Comparison of ENCODE assay signal across 9 mouse cellular contexts in the genomic region with DNA sequence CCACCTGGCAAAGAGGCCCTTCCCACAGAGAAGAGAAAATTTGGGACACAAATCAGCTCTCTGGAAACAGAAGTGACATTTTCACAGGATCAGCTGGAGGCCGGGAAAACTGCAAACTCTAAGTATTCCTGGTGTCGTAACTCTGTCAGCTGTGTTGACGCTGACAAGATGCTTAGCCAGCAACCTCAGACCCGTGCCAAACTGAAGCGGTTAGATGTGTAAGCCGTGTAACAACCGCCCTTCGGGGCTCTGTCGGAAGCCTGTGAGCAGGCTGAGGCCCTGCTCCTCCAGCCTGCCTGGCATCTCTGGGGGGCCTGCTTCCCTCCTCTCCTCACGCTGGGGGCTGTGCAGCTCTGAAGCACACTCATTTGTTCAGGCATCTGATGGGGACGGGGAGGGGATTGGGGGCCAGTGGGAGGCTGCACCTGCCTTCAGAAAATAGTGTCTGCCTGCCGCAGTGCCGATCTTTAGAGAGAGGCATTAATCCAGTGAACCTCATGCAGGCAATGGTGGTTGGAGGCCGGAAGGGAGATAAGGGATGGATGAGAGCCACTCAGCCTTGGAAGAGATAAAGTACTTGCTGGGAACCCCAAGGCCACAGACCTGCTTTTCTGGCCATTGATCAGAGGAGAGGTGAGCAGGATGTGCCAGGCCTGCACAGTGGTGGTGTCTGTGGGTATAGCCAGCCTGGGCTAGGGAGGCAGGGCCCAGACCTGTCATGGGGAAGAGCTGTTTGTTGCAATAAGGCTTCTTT.
DNase-seq lines count a peak whose midpoint lies in the region; ATAC-seq lines count a peak whose summit lies in the region.
"Had no signal": no experiment of that assay in that cellular context is flagged by ENCODE, and none has a peak within 500 bp of the region (broad histone marks: within the 10 kb centered on the region; RNA-seq: fewer than 3 reads in every experiment).

No protein-coding gene starts in this region.

- 22% methylated on average over 14 of the region's 14 CpGs for WGBS in limb, embryonic 13.5 days
- whole genome bisulfite sequencing in neural tube, embryonic 14.5 days, result 27% methylated on average over 14 of the region's 14 CpGs

- H3K4me1 ChIP-seq in limb, embryonic 13.5 days, result peaks cover 21% of the 10 kb centered on the region
- H3K4me1 ChIP-seq in neural tube, embryonic 14.5 days (ENCODE audit: control insufficient read depth, insufficient read depth, low read length), result peaks cover 16% of the 10 kb centered on the region; the same call in 1 of the 2 replicates

- peak overlapping the region; percentile 6; the same call in 1 of the 2 replicates for H3K27ac ChIP-seq in limb, embryonic 13.5 days
- H3K27ac ChIP-seq in neural tube, embryonic 14.5 days (ENCODE audit: low read depth, low read length), result peak overlapping the region; percentile 76

- no peaks in the 10 kb centered on the region for H3K36me3 ChIP-seq in limb, embryonic 13.5 days
- H3K36me3 ChIP-seq in neural tube, embryonic 14.5 days (ENCODE audit: control insufficient read depth, insufficient read depth, low read length), result no peaks in the 10 kb centered on the region

- 0 out of 2 replicates have a peak overlapping the region, but pooled peaks have one; percentile 19 for H3K9ac ChIP-seq in limb, embryonic 13.5 days
- H3K9ac ChIP-seq in neural tube, embryonic 14.5 days (replicated peaks; ENCODE audit: low read depth, low read length), result no peak overlapping the region

- H3K9me3 ChIP-seq in limb, embryonic 13.5 days, result no peaks in the 10 kb centered on the region; the same call in 1 of the 2 replicates
- H3K9me3 ChIP-seq in neural tube, embryonic 14.5 days (ENCODE audit: control insufficient read depth, low read length), result no peaks in the 10 kb centered on the region

- intact Hi-C loops in heart, postnatal 14 days (cut with DNase I), result no loop called here

- no peak overlapping the region for H3K4me2 ChIP-seq in limb, embryonic 13.5 days (replicated peaks)
- H3K4me2 ChIP-seq in neural tube, embryonic 14.5 days (ENCODE audit: low read depth, low read length), result no peak overlapping the region

- ATAC-seq in limb, embryonic 13.5 days (ENCODE audit: low FRiP score, low read depth), result no peak
- peak; percentile 64 for ATAC-seq in neural tube, embryonic 14.5 days (ENCODE audit: low read depth)

- peak; percentile 85 to 88 for DNase-seq in adrenal gland, adult (ENCODE audit: inconsistent age in 2 of 2, low spot score in 1 of 2)
- no peak for DNase-seq in adrenal gland, postnatal 4 days (ENCODE audit: low spot score in 2 of 2)
- peak; percentile 65 for DNase-seq in urinary bladder, postnatal 14 days (ENCODE audit: low spot score)
- DNase-seq in urinary bladder, postnatal 25 days (ENCODE audit: low spot score), result no peak
- peak; percentile 70 for DNase-seq in heart, postnatal 14 days
- DNase-seq in cerebellum, postnatal 36 days, result no peak

- no peaks in the 10 kb centered on the region for H3K27me3 ChIP-seq in limb, embryonic 13.5 days
- no peaks in the 10 kb centered on the region for H3K27me3 ChIP-seq in neural tube, embryonic 14.5 days (ENCODE audit: control insufficient read depth, insufficient read depth, low read length)

- no peak overlapping the region for H3K4me3 ChIP-seq in limb, embryonic 13.5 days
- H3K4me3 ChIP-seq in neural tube, embryonic 14.5 days (ENCODE audit: low read depth, low read length), result no peak overlapping the region
- H3K4me3 ChIP-seq: myocyte had no signal

Comparison
In these comparisons a context has a peak if more than half of its experiments do, and no peak if none do; other contexts are left out.
1. DNase-seq: peak in adrenal gland, adult (2 of 2), urinary bladder, postnatal 14 days (single experiment) and heart, postnatal 14 days (2 of 2); none in adrenal gland, postnatal 4 days (0 of 2), urinary bladder, postnatal 25 days (single experiment) and cerebellum, postnatal 36 days (0 of 2).